Mouse (Mus musculus): ENCODE data around the gene Brd4. TPM values are rescaled to one million over a fixed set of nuclear protein-coding genes. Genes with fewer than 3 reads are reported as not detected.

Brd4 gene
- polyA plus RNA-seq, 1 experiment from 2014 or later: 103 TPM

DNA sequence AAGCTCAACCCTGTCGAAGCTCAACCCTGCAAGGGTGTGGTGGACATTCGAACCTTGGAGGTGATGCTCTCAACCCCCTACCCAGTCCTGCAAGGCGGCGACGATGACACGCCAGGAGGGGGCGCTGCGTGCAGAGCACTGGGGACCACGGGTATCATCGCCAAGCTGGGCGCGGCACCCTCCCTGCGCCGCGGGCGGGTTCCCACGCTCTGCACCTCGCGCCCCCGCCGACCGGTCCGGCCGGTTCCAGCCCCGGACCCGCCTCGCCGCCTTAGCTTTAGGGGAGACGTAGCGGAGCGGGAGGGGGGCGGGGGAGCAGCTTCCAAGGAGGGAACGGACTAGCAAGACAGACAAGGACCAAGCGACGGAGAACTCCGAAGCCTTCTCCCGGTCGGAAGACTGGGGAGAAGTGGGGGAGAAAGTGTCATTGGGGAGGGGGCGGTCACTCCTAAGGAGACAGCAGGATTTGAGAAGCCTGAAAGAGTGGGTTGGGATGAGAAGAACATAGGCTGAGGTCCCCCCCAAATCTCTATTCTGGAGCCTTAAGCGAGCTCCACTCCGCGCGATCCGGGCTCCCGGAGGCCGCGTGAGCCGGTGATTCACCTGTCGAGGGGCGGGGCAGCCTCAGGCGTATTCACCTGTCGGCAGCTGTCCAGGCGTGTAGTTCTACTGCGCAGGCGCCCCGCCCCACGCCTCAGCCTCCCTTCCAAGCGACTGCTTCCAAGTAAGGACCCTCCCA, 122.2 kb downstream of the Brd4 start:
- WGBS: 2% methylated on average over 58 of the region's 58 CpGs

DNA sequence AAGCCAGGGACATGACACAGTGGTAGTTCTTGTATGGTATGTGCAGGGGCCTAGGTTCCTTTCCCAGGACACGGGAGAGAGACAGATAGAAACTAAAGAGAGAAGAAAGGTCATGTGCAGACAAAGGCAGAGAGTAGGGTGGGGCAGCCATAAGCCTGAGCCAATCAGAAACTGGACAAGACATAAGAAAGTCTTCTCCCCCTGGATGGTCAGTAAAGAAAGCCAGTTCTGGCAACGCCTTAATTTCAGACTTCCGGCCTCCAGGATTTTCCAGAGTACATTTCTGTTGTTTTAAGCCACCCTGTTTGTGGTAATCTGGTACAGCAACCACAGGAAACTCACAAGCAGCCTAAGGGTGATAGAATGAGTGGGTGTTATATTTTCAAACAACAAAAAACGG, 123.6 kb downstream of the Brd4 start:
- 80% methylated on average over 4 of the region's 4 CpGs for WGBS
- Histone ChIP-seq H3K4me2 (no peak overlapping the region), H3K36me3 (replicated peaks) (peaks cover 27% of the 10 kb centered on the region), H3K9ac (no peak overlapping the region), H3K9me3 (no peaks in the 10 kb centered on the region), H3K4me1 (peaks cover 45% of the 10 kb centered on the region), H3K27ac (no peak overlapping the region), H3K27me3 (0 out of 2 replicates have a peak, but pooled peaks cover 4% of the 10 kb centered on the region), H3K4me3 (replicated peaks) (no peak overlapping the region)
- ATAC-seq (ENCODE audit: low FRiP score): no peak

More for the DNA sequence above, 122.2 kb downstream of the Brd4 start:
- 0 out of 2 replicates have a peak, but pooled peaks cover 4% of the 10 kb centered on the region for H3K27me3 ChIP-seq
- peak overlapping the region; percentile 56 for H3K4me3 ChIP-seq (replicated peaks)
- peaks cover 21% of the 10 kb centered on the region for H3K36me3 ChIP-seq (replicated peaks)
- peaks cover 55% of the 10 kb centered on the region for H3K4me1 ChIP-seq
- ATAC-seq (ENCODE audit: low FRiP score): no peak
- H3K9ac ChIP-seq: peak overlapping the region; percentile 71
- H3K27ac ChIP-seq: no peak overlapping the region
- H3K4me2 ChIP-seq: peak overlapping the region; percentile 92
- H3K9me3 ChIP-seq: no peaks in the 10 kb centered on the region

DNA sequence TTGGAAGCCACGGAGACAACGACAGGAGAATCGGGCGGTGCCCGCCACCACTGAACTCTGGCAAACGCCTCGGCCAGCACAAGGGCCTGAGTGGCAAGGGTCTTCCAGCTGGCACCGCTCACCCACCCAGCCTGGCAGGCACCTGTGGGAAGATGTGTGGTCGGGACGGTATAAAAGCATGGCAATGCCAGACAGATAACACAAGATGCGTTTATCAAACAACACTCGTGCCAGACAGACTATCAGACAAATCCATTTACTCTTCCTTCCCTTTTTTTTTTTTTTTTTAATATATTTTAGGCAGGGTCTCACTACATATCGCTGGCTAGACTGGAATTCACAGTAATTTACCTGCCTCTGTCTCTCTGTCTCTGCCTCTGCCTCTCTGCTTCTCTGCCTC, 125.7 kb downstream of the Brd4 start:
- ATAC-seq (ENCODE audit: low FRiP score): no peak
- Histone ChIP-seq H3K9ac (no peak overlapping the region), H3K27me3 (0 out of 2 replicates have a peak, but pooled peaks cover under 1% of the 10 kb centered on the region), H3K36me3 (replicated peaks) (peaks cover 47% of the 10 kb centered on the region), H3K4me1 (peaks cover 27% of the 10 kb centered on the region), H3K4me3 (replicated peaks) (no peak overlapping the region), H3K9me3 (no peaks in the 10 kb centered on the region), H3K27ac (no peak overlapping the region), H3K4me2 (no peak overlapping the region)
- 92% methylated on average over 13 of the region's 13 CpGs for WGBS

DNA sequence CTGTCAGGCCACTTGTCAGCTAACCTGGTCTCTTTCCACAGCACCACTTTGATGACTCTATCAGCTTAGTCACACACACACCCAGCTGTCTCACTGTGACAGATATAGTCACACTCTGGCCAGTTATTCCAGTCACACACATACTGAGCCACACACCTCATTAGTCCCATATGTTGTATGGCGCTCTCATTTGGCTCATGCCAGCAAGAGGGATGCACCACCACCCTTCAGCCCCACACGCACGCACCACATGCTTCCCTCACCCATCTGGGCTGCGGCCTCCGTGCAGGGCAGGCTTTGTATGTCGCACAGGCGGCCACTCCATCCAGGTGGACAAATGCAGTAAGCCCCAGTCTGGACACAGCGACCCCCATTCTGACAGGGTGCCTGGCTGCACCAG, 137.8 kb downstream of the Brd4 start:
- ATAC-seq (ENCODE audit: low FRiP score): peak; percentile 33; the same call in 1 of the 2 replicates
- H3K9me3 ChIP-seq: no peaks in the 10 kb centered on the region
- peaks cover 88% of the 10 kb centered on the region for H3K36me3 ChIP-seq (replicated peaks)
- H3K9ac ChIP-seq: no peak overlapping the region
- no peak overlapping the region for H3K4me3 ChIP-seq (replicated peaks)
- no peak overlapping the region for H3K4me2 ChIP-seq
- no peak overlapping the region for H3K27ac ChIP-seq
- H3K4me1 ChIP-seq: peaks cover 4% of the 10 kb centered on the region; the same call in 1 of the 2 replicates
- WGBS: 88% methylated on average over 8 of the region's 8 CpGs
- no peaks in the 10 kb centered on the region for H3K27me3 ChIP-seq

Other genes starting within 250 kb of the Brd4 start
- 63.0 and 64.5 TPM in 2 replicates for gene Rrp1b, start 248.6 kb downstream of the Brd4 start, polyA plus RNA-seq (2016; fragmentation: Nextera tagmentation; extraction: Ambion mirVana)
- gene Hsf2bp, start 248.4 kb downstream of the Brd4 start, polyA plus RNA-seq (2016; fragmentation: Nextera tagmentation; extraction: Ambion mirVana): 0.46 and 0.55 TPM in 2 replicates
- 21.4 and 24.4 TPM in 2 replicates for gene Notch3, start 117.9 kb downstream of the Brd4 start, polyA plus RNA-seq (2016; fragmentation: Nextera tagmentation; extraction: Ambion mirVana)
- 0.15 TPM in 1 of 2 replicates, not detected in the other for gene Ephx3, start 95.2 kb downstream of the Brd4 start, polyA plus RNA-seq (2016; fragmentation: Nextera tagmentation; extraction: Ambion mirVana)
- 143 and 145 TPM in 2 replicates for gene Akap8, start 36.5 kb upstream of the Brd4 start, polyA plus RNA-seq (2016; fragmentation: Nextera tagmentation; extraction: Ambion mirVana)
- gene Akap8l, start 65.9 kb upstream of the Brd4 start, polyA plus RNA-seq (2016; fragmentation: Nextera tagmentation; extraction: Ambion mirVana): 110 TPM in 2 replicates
- 40.3 and 44.3 TPM in 2 replicates for gene Wiz, start 104.7 kb upstream of the Brd4 start, polyA plus RNA-seq (2016; fragmentation: Nextera tagmentation; extraction: Ambion mirVana)
- 0.41 and 0.77 TPM in 2 replicates for gene Rasal3, start 118.9 kb upstream of the Brd4 start, polyA plus RNA-seq (2016; fragmentation: Nextera tagmentation; extraction: Ambion mirVana)
- not detected in 2 replicates for gene Pglyrp2, start 139.4 kb upstream of the Brd4 start, polyA plus RNA-seq (2016; fragmentation: Nextera tagmentation; extraction: Ambion mirVana)
- gene Cyp4f39, start 168.0 kb upstream of the Brd4 start, polyA plus RNA-seq (2016; fragmentation: Nextera tagmentation; extraction: Ambion mirVana): 0.22 and 0.32 TPM in 2 replicates
- 6.5 and 6.8 TPM in 2 replicates for gene Cyp4f17, start 221.3 kb upstream of the Brd4 start, polyA plus RNA-seq (2016; fragmentation: Nextera tagmentation; extraction: Ambion mirVana)

Data from forebrain, embryonic 12.5 days (tissue).